Mouse (Mus musculus) limb, embryonic 14.5 days (tissue): Measurements from ENCODE around the gene Usp24. TPM values are rescaled to one million over a fixed set of nuclear protein-coding genes. Genes with fewer than 3 reads are reported as not detected.

Experiments
- ATAC-seq: fragments of 200-750 bp; cut with Nextera tagmentation; 2 replicates; pipeline ENCODE4 v1.8.0; 2017; ENCODE audit warnings: low read depth, moderate number of reproducible peaks, moderate TSS enrichment; ENCODE audit not compliant: low FRiP score
- DNase-seq: peaks from one replicate; pipeline ENCODE4 v3.0.0-alpha.2; 2015; ENCODE audit warnings: low spot score
- H3K27ac ChIP-seq: fragments of 300-500 bp; sonication (generic); replicated peaks from 2 replicates; pipeline ENCODE4 v1.5.1; 2014; ENCODE audit warnings: low read depth, mild to moderate bottlenecking, low read length, moderate library complexity, mixed read lengths
- H3K27me3 ChIP-seq: fragments of 300-500 bp; sonication (generic); 2 replicates; pipeline ENCODE4 v1.6.1; 2014; ENCODE audit warnings: low read length, mixed read lengths; ENCODE audit not compliant: control insufficient read depth, insufficient read depth
- H3K36me3 ChIP-seq: fragments of 300-500 bp; sonication (generic); 2 replicates; pipeline ENCODE4 v1.6.1; 2014; ENCODE audit warnings: mild to moderate bottlenecking, low read length, moderate library complexity, mixed read lengths; ENCODE audit not compliant: control insufficient read depth, insufficient read depth
- H3K4me1 ChIP-seq: fragments of 300-500 bp; sonication (generic); 2 replicates; pipeline ENCODE4 v1.6.1; 2014; ENCODE audit warnings: antibody characterized with exemption, low read length, mixed read lengths; ENCODE audit not compliant: control insufficient read depth, insufficient read depth
- H3K4me2 ChIP-seq: fragments of 300-500 bp; sonication (generic); replicated peaks from 2 replicates; pipeline ENCODE4 v1.6.1; 2014; ENCODE audit warnings: low read depth, mild to moderate bottlenecking, low read length, moderate library complexity; ENCODE audit not compliant: severe bottlenecking
- H3K4me3 ChIP-seq: fragments of 300-500 bp; sonication (generic); replicated peaks from 2 replicates; pipeline ENCODE4 v1.5.1; 2014; ENCODE audit warnings: low read length
- H3K9ac ChIP-seq: fragments of 300-500 bp; sonication (generic); 2 replicates; pipeline ENCODE4 v1.6.1; 2014; ENCODE audit warnings: mild to moderate bottlenecking, low read depth, low read length, moderate library complexity; ENCODE audit not compliant: severe bottlenecking
- H3K9me3 ChIP-seq: fragments of 300-500 bp; sonication (generic); 2 replicates; pipeline ENCODE4 v1.6.1; 2016; ENCODE audit warnings: low read length; ENCODE audit not compliant: control insufficient read depth
- POLR2A ChIP-seq: fragments of 200-500 bp; IDR thresholded peaks from 2 replicates; pipeline ENCODE4 v1.8.0; 2012; ENCODE audit warnings: inconsistent platforms, mild to moderate bottlenecking, moderate library complexity, borderline replicate concordance; ENCODE audit not compliant: insufficient read depth, insufficient read length; ENCODE audit errors: extremely low read depth
- WGBS: fragments of 180-500 bp; shearing (Covaris S2); extraction: QIAGEN DNeasy Blood & Tissue Kit; methylation state at CpG from one replicate; pipeline ENCODE4 v1.1.7; 2014; 5-methylcytosine and 5-hydroxymethylcytosine counted together
- polyA plus RNA-seq, 2 experiments: library from polyadenylated mRNA; depleted of rRNA in 1 of 2; stranded (reverse) in 1 of 2; unstranded in 1 of 2; fragments of >200 nt; fragmentation: Nextera tagmentation in 1 of 2; extraction: Ambion mirVana in 1 of 2; gene quantifications; 2 replicates each; pipeline versions ENCODE4 v1.2.1 to v1.2.3; 2012 to 2014

Usp24 gene
- polyA plus RNA-seq, 2 experiments, result 12.5 to 15.7 TPM

DNA sequence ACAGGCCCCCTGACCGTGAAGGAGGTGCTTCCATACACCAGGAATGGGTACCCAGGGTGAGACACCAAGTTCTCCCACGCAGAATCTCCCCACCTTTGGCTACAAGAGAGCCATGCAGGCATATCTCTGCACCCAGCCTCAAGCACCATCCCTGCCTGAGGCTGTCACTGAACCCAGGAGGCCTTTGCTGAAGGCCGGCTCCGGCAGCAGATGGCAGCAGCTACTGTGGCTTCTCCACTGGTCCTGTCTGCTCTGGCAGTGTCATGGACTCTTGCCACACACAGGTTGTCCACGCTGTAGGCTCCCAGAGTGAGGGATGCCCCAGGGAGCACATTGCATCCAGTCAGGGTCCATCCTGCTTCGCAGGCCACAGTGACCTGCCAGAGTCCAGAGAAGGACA lies 127.2 kb downstream of the Usp24 start:
- 79% methylated on average over 6 of the region's 6 CpGs for WGBS

DNA sequence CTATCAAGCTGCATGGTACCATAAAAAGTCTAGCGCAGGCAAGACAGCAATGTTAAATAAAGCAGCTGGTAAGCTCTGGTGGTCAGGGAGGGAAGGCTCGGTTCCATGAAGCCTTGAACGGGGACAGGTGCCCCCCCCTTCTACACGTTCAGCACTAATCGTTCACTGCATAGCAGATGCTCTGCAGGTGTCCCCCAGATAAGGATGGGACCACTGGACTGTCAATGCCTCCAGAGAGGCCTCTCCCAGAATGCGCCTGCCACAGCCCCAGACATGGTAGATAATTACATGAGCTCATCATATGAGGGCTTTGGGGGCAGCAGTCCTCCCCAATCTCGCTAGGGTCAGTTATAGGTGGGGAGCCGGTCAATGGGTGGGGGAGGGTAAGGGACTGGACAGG lies 133.3 kb downstream of the Usp24 start:
- H3K27ac ChIP-seq, result no peak overlapping the region
- H3K4me3 ChIP-seq, result no peak overlapping the region
- no peaks in the 10 kb centered on the region for H3K36me3 ChIP-seq
- no peaks in the 10 kb centered on the region for H3K4me1 ChIP-seq
- no peaks in the 10 kb centered on the region for H3K9me3 ChIP-seq
- DNase-seq, result no peak
- no peaks in the 10 kb centered on the region for H3K27me3 ChIP-seq
- no peak for TF ChIP-seq POLR2A
- H3K9ac ChIP-seq, result no peak overlapping the region
- 82% methylated on average over 8 of the region's 8 CpGs for WGBS
- ATAC-seq, result no peak
- no peak overlapping the region for H3K4me2 ChIP-seq

More for the DNA sequence above, 127.2 kb downstream of the Usp24 start:
- Histone ChIP-seq H3K4me1 (no peaks in the 10 kb centered on the region), H3K36me3 (peaks cover 36% of the 10 kb centered on the region), H3K27me3 (no peaks in the 10 kb centered on the region), H3K9ac (no peak overlapping the region), H3K27ac (no peak overlapping the region), H3K4me2 (no peak overlapping the region), H3K9me3 (no peaks in the 10 kb centered on the region), H3K4me3 (no peak overlapping the region)
- DNase-seq, result no peak
- no peak for ATAC-seq
- TF ChIP-seq POLR2A, result no peak

DNA sequence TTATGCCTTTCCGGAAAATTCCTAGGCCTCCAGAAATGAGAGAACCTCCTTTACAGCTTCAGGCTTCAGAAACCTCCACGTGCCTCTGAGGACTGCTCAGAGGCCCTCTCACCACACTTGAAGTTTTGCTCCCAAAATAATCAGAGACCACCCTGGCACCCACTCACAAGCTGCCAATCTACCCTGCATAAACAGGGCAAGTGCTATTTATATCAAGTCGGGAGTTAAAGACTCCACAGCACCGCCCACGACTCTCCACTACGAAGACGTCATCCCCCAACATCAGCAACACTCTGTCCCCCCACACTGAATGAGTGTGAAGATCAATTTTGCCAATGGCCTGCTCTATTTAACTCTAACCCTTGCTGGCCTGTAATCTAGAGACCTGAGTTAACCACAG lies 136.4 kb downstream of the Usp24 start:
- DNase-seq, result no peak
- H3K4me3 ChIP-seq, result no peak overlapping the region
- no peak overlapping the region for H3K9ac ChIP-seq
- H3K27ac ChIP-seq, result no peak overlapping the region
- no peaks in the 10 kb centered on the region for H3K36me3 ChIP-seq
- no peaks in the 10 kb centered on the region for H3K27me3 ChIP-seq
- H3K9me3 ChIP-seq, result no peaks in the 10 kb centered on the region
- no peak for ATAC-seq
- WGBS, result 64% methylated on average over 7 of the region's 7 CpGs
- H3K4me2 ChIP-seq, result no peak overlapping the region
- no peaks in the 10 kb centered on the region for H3K4me1 ChIP-seq
- TF ChIP-seq POLR2A, result no peak

DNA sequence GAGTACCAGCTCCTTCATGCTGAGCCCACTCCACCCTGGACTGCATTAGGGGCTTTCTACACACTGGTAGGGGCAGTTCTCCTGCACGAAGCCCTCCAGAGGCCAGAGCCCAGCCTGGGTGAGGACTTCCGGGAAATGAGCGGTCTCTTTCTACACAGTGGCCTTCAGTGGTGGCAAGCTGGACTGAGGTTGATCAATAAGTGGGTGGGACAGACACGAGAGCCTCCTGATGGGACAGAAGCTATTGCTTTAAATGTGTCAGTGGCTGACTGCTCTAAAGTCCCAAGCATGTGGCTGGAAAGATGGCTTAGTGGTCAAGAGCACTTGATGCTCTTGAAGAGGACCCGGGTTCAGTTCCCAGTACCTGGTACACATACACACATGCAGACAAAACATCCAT lies 137.1 kb downstream of the Usp24 start:
- H3K4me1 ChIP-seq, result no peaks in the 10 kb centered on the region
- no peak overlapping the region for H3K9ac ChIP-seq
- H3K4me3 ChIP-seq, result no peak overlapping the region
- no peaks in the 10 kb centered on the region for H3K36me3 ChIP-seq
- DNase-seq, result no peak
- no peak for TF ChIP-seq POLR2A
- no peaks in the 10 kb centered on the region for H3K27me3 ChIP-seq
- H3K27ac ChIP-seq, result no peak overlapping the region
- H3K4me2 ChIP-seq, result no peak overlapping the region
- ATAC-seq, result no peak
- no peaks in the 10 kb centered on the region for H3K9me3 ChIP-seq
- 81% methylated on average over 5 of the region's 5 CpGs for whole genome bisulfite sequencing

DNA sequence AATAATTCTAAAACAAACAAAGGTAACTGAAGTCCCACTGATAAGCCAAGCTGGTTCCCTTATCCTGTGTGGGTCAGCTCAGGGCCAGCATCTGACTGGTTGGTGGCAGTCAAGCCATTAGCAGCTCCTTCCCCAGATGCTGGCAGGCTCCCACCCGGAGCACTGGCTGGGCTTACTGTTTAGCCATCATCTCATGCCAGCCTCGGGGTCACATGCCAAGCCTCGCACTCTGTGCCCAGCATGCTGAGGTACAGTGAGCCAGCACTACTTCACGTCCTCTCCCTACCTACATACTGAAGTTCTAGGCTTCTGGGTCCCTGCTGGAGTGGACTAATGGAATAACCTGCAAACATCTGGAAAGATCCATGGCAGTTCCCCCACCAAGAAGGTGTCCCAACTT lies 137.5 kb downstream of the Usp24 start:
- Histone ChIP-seq H3K27me3 (no peaks in the 10 kb centered on the region), H3K4me2 (no peak overlapping the region), H3K27ac (no peak overlapping the region), H3K4me1 (no peaks in the 10 kb centered on the region), H3K4me3 (no peak overlapping the region), H3K9me3 (no peaks in the 10 kb centered on the region), H3K9ac (no peak overlapping the region), H3K36me3 (no peaks in the 10 kb centered on the region)
- TF ChIP-seq POLR2A, result no peak
- 92% methylated on average over 4 of the region's 4 CpGs for WGBS
- DNase-seq, result no peak
- no peak for ATAC-seq

DNA sequence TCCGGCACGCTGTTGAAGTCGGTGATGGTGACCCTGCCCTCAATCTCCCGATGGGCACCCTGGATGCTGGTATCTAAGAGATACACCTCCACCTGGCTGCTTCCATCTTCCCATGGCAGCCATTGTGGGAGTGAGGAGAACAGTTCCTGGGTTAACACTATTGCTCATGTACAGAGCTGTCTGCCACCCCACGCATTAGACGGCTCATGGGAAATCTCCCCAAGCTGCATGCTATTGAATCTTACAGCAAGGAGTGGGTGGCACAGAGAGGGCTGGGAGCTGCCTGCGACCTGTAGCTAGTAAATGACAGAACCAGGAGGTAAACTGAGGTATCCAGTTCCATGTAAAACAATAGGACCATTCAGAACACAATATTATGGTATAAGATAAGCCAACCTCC lies 138.5 kb downstream of the Usp24 start:
- H3K4me2 ChIP-seq, result no peak overlapping the region
- H3K36me3 ChIP-seq, result no peaks in the 10 kb centered on the region
- no peak overlapping the region for H3K27ac ChIP-seq
- TF ChIP-seq POLR2A, result no peak
- no peaks in the 10 kb centered on the region for H3K27me3 ChIP-seq
- WGBS, result 89% methylated on average over 7 of the region's 7 CpGs
- H3K9me3 ChIP-seq, result no peaks in the 10 kb centered on the region
- DNase-seq (no peak), ATAC-seq (no peak)
- no peaks in the 10 kb centered on the region for H3K4me1 ChIP-seq
- no peak overlapping the region for H3K9ac ChIP-seq
- H3K4me3 ChIP-seq, result no peak overlapping the region
